Mouse (Mus musculus) T-cell, adult 2 months (primary cell): Measurements from ENCODE around the gene Gtsf1l.

Source experiments
- DNase-seq: peaks from one replicate; pipeline ENCODE4 v3.0.0; 2022; ENCODE audit warnings: low spot score

The Gtsf1l gene

GRCm38 (mm10) chr2:163087728-163088127 lies at the start of gene Gtsf1l:
Gtsf1l (minus strand) TSS chr2:163087855.
- no peak for DNase-seq

DNA sequence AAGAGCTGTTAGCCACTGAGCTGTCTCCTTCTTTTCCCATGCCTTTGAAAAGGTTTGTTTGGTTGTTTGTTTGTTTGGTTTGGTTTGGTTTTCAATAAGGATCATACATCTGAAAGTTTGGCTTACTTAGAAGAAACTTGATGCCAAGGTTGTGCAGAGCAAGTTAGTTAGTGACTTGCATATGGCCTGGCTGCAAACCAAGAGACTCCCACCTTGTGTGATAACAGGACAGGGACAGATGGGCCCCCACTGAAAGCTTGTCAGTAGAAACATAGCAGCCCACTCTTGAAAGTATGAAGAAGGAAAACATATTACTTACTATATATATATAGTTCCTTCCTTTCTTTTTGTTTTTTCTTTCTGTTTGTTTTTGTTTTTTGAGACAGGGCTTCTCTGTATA lies 49.3 kb upstream of the Gtsf1l start:
- no peak for DNase-seq

- DNase-seq: no peak
These were observed 48.3 kb upstream of the Gtsf1l start for GRCm38 (mm10) chr2:163135931-163136330.

GRCm38 (mm10) chr2:163132314-163132713 lies 44.7 kb upstream of the Gtsf1l start:
- no peak for DNase-seq

- DNase-seq: no peak
These were observed 43.2 kb upstream of the Gtsf1l start for GRCm38 (mm10) chr2:163130837-163131236.

DNA sequence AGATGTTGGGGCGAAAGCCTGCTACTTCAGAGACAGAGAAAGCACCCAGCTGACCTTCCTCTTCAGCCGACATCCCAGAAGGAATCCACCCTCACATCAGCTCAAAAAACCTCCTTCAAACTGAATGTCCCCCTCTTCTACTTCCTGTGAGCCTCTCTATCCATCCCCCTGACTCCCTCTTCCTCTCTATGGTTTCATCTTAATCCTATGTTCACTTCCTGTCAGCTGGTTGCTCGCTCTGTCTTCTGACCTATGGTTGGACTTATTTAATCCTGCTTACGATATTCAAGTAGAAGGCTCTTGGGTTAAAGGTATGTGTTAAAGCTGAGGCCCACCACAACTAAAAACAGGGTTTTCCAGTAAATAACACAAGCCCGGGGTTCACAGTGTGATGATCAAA lies 35.8 kb upstream of the Gtsf1l start:
- DNase-seq: no peak

DNA sequence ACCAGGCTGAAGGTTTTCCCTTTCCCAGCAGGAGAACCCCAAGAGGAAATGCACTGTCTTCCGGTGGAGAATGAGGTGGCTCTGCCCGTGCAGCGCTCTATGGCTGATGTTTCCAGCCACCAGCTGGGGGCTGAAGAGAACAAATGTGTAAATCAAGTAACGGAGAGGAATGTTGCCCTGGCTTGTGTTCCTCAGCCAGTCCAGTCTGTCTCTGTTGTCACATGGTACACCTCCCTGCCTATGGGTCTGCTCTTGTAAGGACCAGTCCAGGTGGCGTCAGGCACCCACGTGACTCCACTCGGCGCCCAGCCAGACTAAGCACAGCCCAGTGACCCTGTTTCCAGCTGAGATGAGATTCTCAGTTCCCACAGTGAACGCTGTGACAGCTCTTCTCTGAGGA lies 34.7 kb upstream of the Gtsf1l start:
- no peak for DNase-seq

- DNase-seq: no peak
These were observed 33.7 kb upstream of the Gtsf1l start for GRCm38 (mm10) chr2:163121353-163121660.

GRCm38 (mm10) chr2:163120626-163121352 lies 33.1 kb upstream of the Gtsf1l start:
- DNase-seq: no peak

DNA sequence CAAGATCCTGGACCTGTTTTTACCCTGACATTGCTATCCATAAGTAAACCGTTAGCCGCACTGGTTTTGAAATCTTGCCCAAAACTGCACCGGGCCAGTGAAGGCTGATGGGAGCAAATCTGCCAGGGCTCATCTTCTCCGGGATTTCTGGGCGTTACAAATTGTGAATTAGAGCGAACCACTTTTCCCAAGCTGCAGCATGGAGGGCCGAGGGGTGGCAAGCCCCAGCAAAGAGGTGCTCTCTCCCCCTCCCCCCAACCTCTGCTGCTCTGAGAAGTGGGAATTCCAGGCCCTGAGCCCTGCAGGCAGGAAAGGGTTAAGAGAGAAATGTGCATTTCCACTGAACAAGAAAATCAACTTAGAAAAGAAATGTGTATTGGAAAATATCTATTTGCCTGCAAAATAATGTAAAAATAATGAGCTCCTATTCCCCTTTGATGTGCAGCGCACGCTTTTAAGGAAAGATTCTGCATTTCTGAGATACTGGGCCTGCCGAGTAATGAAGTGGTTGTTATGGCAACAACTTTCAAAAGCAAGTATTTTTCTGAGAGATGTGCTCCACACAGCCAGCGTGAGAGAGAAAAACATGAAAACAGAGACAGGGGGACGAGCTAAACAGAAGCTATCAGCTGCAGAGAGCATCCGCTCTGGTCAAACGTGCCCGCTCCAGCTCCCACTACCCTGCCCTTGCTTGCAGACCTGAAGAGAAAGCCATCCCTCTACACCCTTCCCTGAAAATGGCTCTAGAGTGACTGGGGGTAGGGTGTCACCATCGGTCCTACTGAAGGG lies 24.0 kb upstream of the Gtsf1l start:
- DNase-seq: no peak

GRCm38 (mm10) chr2:163110706-163111105 lies 23.1 kb upstream of the Gtsf1l start:
- no peak for DNase-seq

- DNase-seq: no peak
These were observed 20.7 kb upstream of the Gtsf1l start for GRCm38 (mm10) chr2:163108385-163108784.

GRCm38 (mm10) chr2:163104086-163104770 lies 16.6 kb upstream of the Gtsf1l start:
- DNase-seq: no peak

DNA sequence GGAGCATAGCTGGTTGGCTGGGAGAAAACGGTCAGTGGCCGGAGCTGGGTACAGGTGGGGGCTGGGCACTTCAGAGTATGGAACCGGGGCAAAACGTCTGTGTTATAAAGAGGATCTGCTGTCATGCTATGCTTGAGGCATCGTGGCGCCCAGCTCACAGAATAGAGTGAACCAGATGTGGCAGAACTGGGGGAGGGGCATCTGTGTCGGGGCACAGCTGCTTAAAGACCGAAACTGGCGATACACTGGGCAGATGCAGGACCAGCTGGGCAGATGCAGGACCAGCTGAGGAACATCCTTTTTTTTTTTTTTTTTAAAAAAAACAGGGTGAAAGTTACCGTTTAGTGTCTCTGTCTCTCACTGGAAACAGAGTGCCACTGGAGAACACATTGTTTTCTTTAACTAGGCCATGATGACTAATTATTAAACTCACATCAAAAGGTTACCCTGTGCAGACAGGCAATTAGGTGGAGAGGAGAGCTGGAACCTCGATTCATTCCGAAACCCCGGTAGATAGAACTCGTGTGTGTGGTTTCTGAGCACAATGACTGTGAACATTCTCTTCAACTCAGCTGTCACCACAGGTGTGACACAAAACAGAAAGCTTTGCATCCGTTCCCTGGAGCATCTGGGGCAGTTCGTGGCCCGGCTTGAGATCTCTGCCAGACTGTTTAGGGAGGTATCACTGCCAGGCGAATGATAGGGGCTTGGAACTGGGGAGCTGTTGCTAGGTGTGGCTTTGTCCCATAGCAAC lies 15.4 kb upstream of the Gtsf1l start:
- DNase-seq: peak; percentile 36

DNA sequence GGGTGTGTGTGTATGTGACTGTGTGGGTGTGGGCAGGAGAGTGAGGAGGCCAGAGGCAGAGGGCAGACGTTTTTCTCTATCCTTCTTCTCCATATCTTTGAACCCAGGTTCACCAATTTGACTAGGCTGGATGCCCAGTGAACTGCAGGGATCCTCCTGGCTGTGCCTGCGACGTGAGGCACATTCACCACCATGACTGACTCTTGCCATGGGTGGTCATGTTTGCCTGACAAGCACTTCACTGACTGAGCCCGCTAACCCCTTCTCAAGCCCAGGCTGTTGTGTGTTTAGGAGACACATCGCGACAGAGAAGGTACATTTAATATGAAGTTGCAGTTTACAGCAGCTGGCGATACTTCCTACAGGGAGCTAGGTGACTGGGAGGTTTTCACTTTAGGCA lies 14.6 kb upstream of the Gtsf1l start:
- no peak for DNase-seq

- DNase-seq: peak; percentile 35
These were observed 14.1 kb upstream of the Gtsf1l start for GRCm38 (mm10) chr2:163101646-163102203.

- DNase-seq: no peak
These were observed 12.9 kb upstream of the Gtsf1l start for GRCm38 (mm10) chr2:163100551-163100950.

DNA sequence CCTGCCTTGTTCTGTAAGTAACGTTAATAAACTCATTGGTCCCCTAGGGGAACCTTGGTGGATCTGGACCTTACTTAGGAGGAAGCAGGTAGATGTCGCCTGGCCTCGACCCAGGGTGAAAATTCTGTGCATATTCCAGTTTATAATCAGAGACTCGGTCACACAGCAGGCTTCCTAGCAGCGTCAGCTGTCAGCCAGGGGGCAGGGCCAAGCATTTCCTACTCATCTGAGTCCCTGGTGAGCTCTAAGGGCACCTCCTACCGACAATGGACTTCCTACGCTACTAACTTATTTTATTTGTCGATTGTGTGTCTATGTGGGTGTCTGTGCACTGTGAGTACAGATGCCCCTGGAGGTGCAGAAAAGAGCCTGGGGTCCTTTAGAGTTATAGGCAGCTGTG lies 12.3 kb upstream of the Gtsf1l start:
- DNase-seq: no peak

GRCm38 (mm10) chr2:163095784-163096183 lies 8.1 kb upstream of the Gtsf1l start:
- DNase-seq: no peak

DNA sequence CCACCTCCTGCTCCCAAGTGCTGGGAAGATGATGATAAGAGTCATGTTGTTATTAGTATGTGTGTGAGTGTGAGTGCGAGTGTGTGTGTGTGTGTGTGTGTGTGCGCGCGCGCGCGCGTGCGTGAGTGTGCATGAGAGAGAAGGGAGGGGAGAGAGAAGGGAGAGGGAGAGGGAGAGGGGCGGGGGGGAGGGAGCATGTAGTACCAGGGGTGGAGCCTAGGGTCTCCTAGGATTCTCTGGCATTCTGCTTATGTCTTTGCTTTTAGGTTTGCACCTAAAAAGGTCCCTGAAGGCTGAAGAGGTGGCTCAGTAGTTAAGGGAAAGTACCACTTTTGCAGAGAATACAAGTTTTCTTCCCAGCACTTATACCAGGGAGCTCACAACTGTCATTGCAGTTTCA lies 7.3 kb upstream of the Gtsf1l start:
- no peak for DNase-seq

DNA sequence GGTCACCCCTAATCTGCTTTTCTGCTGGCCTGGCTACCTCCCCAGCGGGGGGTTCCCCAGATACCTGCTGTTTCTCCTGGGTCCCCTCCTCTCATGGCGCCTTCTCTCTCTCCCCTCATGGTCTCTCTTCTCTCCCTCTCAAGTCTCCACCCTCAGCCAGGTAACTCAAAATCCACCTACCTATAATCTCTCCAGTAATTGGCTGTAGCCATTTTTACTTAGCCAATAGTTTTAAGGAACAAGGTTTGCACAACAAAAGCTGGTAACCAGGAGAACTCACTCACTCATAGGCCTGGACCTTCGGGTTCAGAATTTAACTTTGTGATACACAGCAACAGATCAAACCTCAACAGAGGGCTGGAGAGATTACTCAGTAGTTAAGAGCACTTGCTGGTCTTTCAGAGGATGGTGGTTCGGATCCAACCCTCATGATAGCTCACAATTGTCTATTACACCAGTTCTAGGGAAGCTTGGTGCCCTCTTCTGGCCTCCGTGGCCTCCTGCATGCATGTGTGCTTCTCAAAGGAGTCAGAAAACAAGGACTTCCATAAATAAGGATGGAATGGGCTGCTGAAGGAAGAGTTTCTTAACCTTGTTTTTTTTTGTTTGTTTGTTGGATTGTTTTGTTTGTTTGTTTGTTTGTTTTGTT lies 1.9 kb upstream of the Gtsf1l start:
- no peak for DNase-seq

DNA sequence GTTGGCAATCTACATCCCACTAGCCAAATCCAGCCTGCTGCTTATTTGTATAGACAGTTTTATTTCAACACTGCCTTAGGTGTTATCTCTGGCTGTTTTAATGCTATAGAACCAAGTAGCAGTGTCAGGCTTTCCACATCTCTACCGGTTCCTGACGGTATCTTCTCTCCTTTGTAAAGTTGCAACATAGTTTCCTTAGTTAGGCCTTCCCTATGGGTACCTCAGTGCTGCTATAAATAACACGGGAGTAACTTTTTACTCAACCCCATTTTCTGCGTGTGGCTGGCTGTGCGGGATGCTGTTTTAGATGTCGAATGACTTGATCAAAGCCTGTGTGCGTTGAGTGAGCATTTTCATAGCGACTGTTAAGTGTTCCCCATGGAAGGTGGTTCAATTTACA lies 1.1 kb downstream of the Gtsf1l start:
- DNase-seq: no peak
